ENCODE assay signal across 8 mouse cellular contexts in genomic region chr14:73509765-73510423, GRCm38 (mm10). TPM values are rescaled to one million over a fixed set of nuclear protein-coding genes. Genes with fewer than 3 reads are reported as not detected.
DNase-seq lines count a peak whose midpoint lies in the region; ATAC-seq lines count a peak whose summit lies in the region.

Gene Med4 (plus strand): TSS chr14:73510025.

- no peaks in the 10 kb centered on the region for H3K9me3 ChIP-seq in heart, embryonic 10.5 days
- H3K9me3 ChIP-seq in kidney, embryonic 15.5 days (replicated peaks) = no peaks in the 10 kb centered on the region

- H3K36me3 ChIP-seq in heart, embryonic 10.5 days = peaks cover 19% of the 10 kb centered on the region
- H3K36me3 ChIP-seq in kidney, embryonic 15.5 days = peaks cover 25% of the 10 kb centered on the region

- WGBS in heart, embryonic 10.5 days = under 1% methylated on average over 41 of the region's 41 CpGs
- under 1% methylated on average over 41 of the region's 41 CpGs for WGBS in kidney, embryonic 15.5 days

- peaks cover 10% of the 10 kb centered on the region for H3K4me1 ChIP-seq in heart, embryonic 10.5 days
- peaks cover 13% of the 10 kb centered on the region for H3K4me1 ChIP-seq in kidney, embryonic 15.5 days

- peak within 1 kb of the TSS; percentile 83 for H3K4me2 ChIP-seq in kidney, embryonic 15.5 days

- peak; percentile 96 for DNase-seq in B cell, adult 2 months
- peak; percentile 97 for DNase-seq in brain, adult 2 months (ENCODE audit: low read depth, low spot score)
- DNase-seq in heart, embryonic 10.5 days (ENCODE audit: low spot score) = peak; percentile 97
- DNase-seq in liver = peak; percentile 93
- DNase-seq in spleen, postnatal 4 days (ENCODE audit: low spot score in 2 of 2) = peak; percentile 93 to 98

- peak; percentile 97 for ATAC-seq in erythroblast, adult 5-6 weeks (replicated peaks; ENCODE audit: low FRiP score, poor library complexity, severe bottlenecking)
- peak; percentile 97 for ATAC-seq in kidney, embryonic 15.5 days (replicated peaks; ENCODE audit: low FRiP score)
- peak; percentile 96 for ATAC-seq in monocyte, adult 5-6 weeks (replicated peaks; ENCODE audit: insufficient number of reproducible peaks, low FRiP score, low TSS enrichment, poor library complexity, severe bottlenecking)

- H3K27ac ChIP-seq in heart, embryonic 10.5 days = peak within 1 kb of the TSS; percentile 90
- peak within 1 kb of the TSS; percentile 58 for H3K27ac ChIP-seq in kidney, embryonic 15.5 days

- H3K4me3 ChIP-seq in heart, embryonic 10.5 days = peak within 1 kb of the TSS; percentile 91
- H3K4me3 ChIP-seq in kidney, embryonic 15.5 days (replicated peaks) = peak within 1 kb of the TSS; percentile 99

- H3K27me3 ChIP-seq in heart, embryonic 10.5 days (ENCODE audit: insufficient read depth, poor library complexity, severe bottlenecking) = no peaks in the 10 kb centered on the region
- H3K27me3 ChIP-seq in kidney, embryonic 15.5 days = no peaks in the 10 kb centered on the region

- peak within 1 kb of the TSS; percentile 93 for H3K9ac ChIP-seq in kidney, embryonic 15.5 days

RNA-seq across cellular contexts. Expression of gene Med4, which starts in this region (rescaled TPM):
- total RNA-seq in erythroblast, adult 5-6 weeks (2015; ENCODE audit: low replicate concordance) = 8.1 and 10.2 TPM in 2 replicates
- 9.5 and 20.1 TPM in 2 replicates for total RNA-seq in erythroblast, adult 5-6 weeks (2017; ENCODE audit: low replicate concordance)
- 68.5 and 87.0 TPM in 2 replicates for polyA plus RNA-seq in heart, embryonic 10.5 days (2016; fragmentation: Nextera tagmentation; extraction: Ambion mirVana)
- polyA plus RNA-seq in kidney, embryonic 15.5 days (2015; fragmentation: Nextera tagmentation; extraction: Ambion mirVana) = 89.4 and 91.6 TPM in 2 replicates
- total RNA-seq in monocyte, adult 5-6 weeks (2017) = 65.7 to 85.4 TPM (median 76.7 TPM) in 3 replicates

Comparison
In these comparisons a context has a peak if more than half of its experiments do, and no peak if none do; other contexts are left out.
1. Peak in every context shown above with its lines: DNase-seq, ATAC-seq, H3K4me3 ChIP-seq and H3K27ac ChIP-seq.